Mouse (Mus musculus): ENCODE measurements around the gene Mapk1.

DNA sequence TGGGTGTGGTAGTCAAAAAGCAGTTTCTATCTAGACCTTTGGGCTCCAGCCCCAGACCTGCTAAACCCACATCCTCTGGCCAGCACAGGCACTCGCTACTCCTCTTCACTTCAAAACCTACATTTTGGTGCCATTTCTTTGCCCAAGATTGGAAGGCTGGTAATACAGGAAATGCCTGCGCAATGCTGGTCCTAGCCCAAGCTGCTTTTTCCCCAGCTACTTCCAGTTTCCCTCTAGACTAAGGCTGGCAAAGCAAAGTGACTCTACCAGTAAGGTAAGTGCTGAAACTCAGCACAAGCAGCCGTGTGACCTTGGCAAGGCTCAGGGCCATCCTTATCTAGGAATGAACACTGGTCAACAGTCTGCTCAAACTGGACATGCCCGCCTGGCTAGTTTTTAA is 102.5 kb downstream of the Mapk1 start:
- TF ChIP-seq CTCF (IDR thresholded peaks at IDR 0.05; ENCODE audit: insufficient read depth, low read depth, low read length) (no peak), POLR2A (IDR thresholded peaks at IDR 0.05; ENCODE audit: insufficient read depth, low read depth, low read length) (no peak)

Measured in olfactory bulb, adult 2 months (tissue).